Mouse (Mus musculus) forebrain, postnatal 0 days (tissue): ENCODE data around the gene Hmgn2. TPM values are rescaled to one million over a fixed set of nuclear protein-coding genes. Genes with fewer than 3 reads are reported as not detected.

Source experiments
- ATAC-seq: fragments of 200-750 bp; cut with Nextera tagmentation; 2 replicates; pipeline ENCODE4 v1.8.0; 2017; ENCODE audit warnings: mild to moderate bottlenecking, moderate library complexity
- DNase-seq: peaks from one replicate; pipeline ENCODE4 v3.0.0-alpha.2; 2015
- H3K27ac ChIP-seq: fragments of 300-500 bp; sonication (generic); 2 replicates; pipeline ENCODE4 v1.5.1; 2014; ENCODE audit warnings: low read depth, mild to moderate bottlenecking, antibody characterized with exemption, low read length, moderate library complexity, mixed read lengths
- H3K27me3 ChIP-seq: fragments of 300-500 bp; sonication (generic); 2 replicates; pipeline ENCODE4 v1.6.1; 2014; ENCODE audit warnings: mild to moderate bottlenecking, low read length, mixed read lengths; ENCODE audit not compliant: insufficient read depth
- H3K36me3 ChIP-seq: fragments of 300-500 bp; sonication (generic); 2 replicates; pipeline ENCODE4 v1.6.1; 2014; ENCODE audit warnings: mild to moderate bottlenecking, moderate library complexity; ENCODE audit not compliant: insufficient read depth
- H3K4me1 ChIP-seq: fragments of 300-500 bp; sonication (generic); 2 replicates; pipeline ENCODE4 v1.6.1; 2014; ENCODE audit warnings: antibody characterized with exemption; ENCODE audit not compliant: insufficient read depth
- H3K4me2 ChIP-seq: fragments of 300-500 bp; sonication (generic); 2 replicates; pipeline ENCODE4 v1.6.1; 2014; ENCODE audit warnings: low read depth, mild to moderate bottlenecking, moderate library complexity
- H3K4me3 ChIP-seq: fragments of 300-500 bp; sonication (generic); 2 replicates; pipeline ENCODE4 v1.5.1; 2014; ENCODE audit warnings: low read depth, low read length, mixed read lengths
- H3K9ac ChIP-seq: fragments of 300-500 bp; sonication (generic); 2 replicates; pipeline ENCODE4 v1.6.1; 2014; ENCODE audit warnings: mild to moderate bottlenecking
- H3K9me3 ChIP-seq: fragments of 300-500 bp; sonication (generic); 2 replicates; pipeline ENCODE4 v1.6.1; 2016; ENCODE audit warnings: low read length
- CTCF ChIP-seq: sonication (generic); IDR thresholded peaks from 2 replicates; pipeline ENCODE4 v1.5.1; 2016; ENCODE audit warnings: antibody characterized with exemption, control low read depth, low read depth
- WGBS: fragments of 180-500 bp; shearing (Covaris S2); extraction: QIAGEN DNeasy Blood & Tissue Kit; methylation state at CpG from one replicate; pipeline ENCODE4 v1.1.7; 2014; 5-methylcytosine and 5-hydroxymethylcytosine counted together
- polyA plus RNA-seq: library from polyadenylated mRNA; unstranded; fragments of >200 nt; fragmentation: Nextera tagmentation; extraction: Ambion mirVana; gene quantifications from 2 replicates; pipeline ENCODE4 v1.2.1, GENCODE M21; 2015
- total RNA-seq: library from RNA; depleted of rRNA; stranded (reverse); fragments of >200 nt; gene quantifications from 2 replicates; pipeline ENCODE4 v1.2.3, GENCODE M21; 2014

Hmgn2 gene
- total and polyA plus RNA-seq, 2 experiments from 2014 or later, result 408 to 1,226 TPM

DNA sequence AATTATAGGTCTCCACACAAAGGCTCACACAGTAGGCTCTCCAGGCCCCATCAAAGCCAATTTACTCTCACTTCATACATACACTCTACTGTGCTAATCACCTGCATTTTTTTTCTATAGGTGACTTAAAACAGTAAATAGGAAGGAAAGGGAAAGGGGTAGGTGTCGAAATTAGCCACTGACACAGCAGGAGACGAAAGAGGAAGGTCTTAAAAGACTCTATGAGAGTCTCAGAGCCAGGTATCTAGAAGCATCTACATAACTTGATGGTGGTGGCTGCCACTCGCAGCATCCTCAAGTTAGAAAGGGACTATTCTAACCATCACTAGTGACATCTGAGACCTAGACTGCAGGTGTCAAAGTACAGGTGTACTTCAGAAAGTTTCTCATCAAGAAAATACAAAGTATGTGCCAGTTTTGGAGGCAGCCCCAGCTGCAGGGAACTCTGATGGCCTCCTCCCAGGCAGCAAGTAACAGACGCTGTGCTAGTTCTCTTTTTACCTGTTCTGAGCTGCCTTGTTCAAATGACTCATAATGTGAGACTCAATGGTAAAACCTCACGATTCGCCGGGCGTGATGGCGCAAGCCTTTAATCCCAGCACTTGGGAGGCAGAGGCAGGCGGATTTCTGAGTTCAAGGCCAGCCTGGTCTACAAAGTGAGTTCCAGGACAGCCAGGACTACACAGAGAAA, 9.7 kb upstream of the Hmgn2 start:
- peaks cover 36% of the 10 kb centered on the region for H3K36me3 ChIP-seq
- no peak overlapping the region for H3K4me3 ChIP-seq
- no peak overlapping the region for H3K27ac ChIP-seq
- H3K9ac ChIP-seq, result no peak overlapping the region
- H3K27me3 ChIP-seq, result no peaks in the 10 kb centered on the region
- TF ChIP-seq CTCF, result no peak
- ATAC-seq, result no peak
- H3K4me2 ChIP-seq, result no peak overlapping the region
- 94% methylated on average over 10 of the region's 10 CpGs for WGBS
- DNase-seq, result no peak
- no peaks in the 10 kb centered on the region for H3K9me3 ChIP-seq
- H3K4me1 ChIP-seq, result no peaks in the 10 kb centered on the region

DNA sequence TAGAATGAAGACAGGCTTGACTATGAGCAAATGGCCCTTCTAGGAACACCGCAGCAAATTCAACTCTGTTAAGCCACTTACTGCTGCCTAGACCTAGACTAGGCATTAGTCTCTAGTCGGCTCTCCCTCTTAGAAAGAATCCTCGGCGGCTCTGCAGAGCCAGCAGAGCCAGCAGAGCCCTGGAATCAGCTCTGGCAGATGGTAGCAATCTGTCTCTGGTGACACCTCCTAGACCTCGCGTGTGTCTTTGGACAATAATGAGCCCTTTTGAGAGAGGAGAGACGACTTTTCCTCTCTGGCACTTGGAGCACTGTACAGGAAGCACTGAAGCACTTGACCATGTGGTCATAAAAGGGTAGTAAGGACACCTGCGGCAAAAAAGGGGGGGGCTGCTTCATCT, 3.3 kb upstream of the Hmgn2 start:
- H3K27ac ChIP-seq, result peak overlapping the region; percentile 99
- H3K9ac ChIP-seq, result no peak overlapping the region
- DNase-seq (no peak), ATAC-seq (no peak)
- TF ChIP-seq CTCF, result no peak
- no peak overlapping the region for H3K4me2 ChIP-seq
- peaks cover 22% of the 10 kb centered on the region for H3K4me1 ChIP-seq
- H3K36me3 ChIP-seq, result 0 out of 2 replicates have a peak, but pooled peaks cover 7% of the 10 kb centered on the region
- no peaks in the 10 kb centered on the region for H3K27me3 ChIP-seq
- no peaks in the 10 kb centered on the region for H3K9me3 ChIP-seq
- H3K4me3 ChIP-seq, result no peak overlapping the region
- WGBS, result 46% methylated on average over 8 of the region's 8 CpGs

GRCm38 (mm10) chr4:133970876-133971275, 2.4 kb upstream of the Hmgn2 start:
- peak; percentile 52 for DNase-seq
- H3K9ac ChIP-seq, result no peak overlapping the region; the same call in 1 of the 2 replicates
- peaks cover 29% of the 10 kb centered on the region for H3K4me1 ChIP-seq
- H3K36me3 ChIP-seq, result 0 out of 2 replicates have a peak, but pooled peaks cover 5% of the 10 kb centered on the region
- no peak overlapping the region for H3K4me3 ChIP-seq
- H3K4me2 ChIP-seq, result no peak overlapping the region
- WGBS, result 45% methylated on average over 13 of the region's 13 CpGs
- H3K27ac ChIP-seq, result peak overlapping the region; percentile 99
- H3K27me3 ChIP-seq, result no peaks in the 10 kb centered on the region
- no peak for TF ChIP-seq CTCF
- no peak for ATAC-seq
- no peaks in the 10 kb centered on the region for H3K9me3 ChIP-seq

DNA sequence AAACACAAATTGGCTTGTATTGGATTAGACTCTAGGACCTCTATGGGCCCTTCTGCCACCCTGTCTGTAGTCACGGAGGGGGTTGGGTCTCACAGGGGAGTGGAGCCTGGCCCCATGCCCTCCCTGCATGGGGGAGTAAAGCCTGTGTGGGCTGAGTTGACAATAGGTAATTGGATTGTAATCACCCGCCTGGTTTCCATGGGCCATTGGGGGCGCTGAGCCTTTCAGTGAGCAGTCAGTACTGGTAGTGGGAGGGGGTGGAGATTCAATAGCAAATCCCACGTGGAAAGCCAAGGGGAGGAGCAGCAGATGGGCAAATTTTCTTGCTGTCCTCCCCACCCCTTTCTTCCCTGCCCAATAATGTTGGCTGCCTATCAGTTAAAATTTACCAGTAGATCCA, 1.7 kb upstream of the Hmgn2 start:
- WGBS, result 2% methylated on average over 4 of the region's 4 CpGs
- H3K4me1 ChIP-seq, result peaks cover 29% of the 10 kb centered on the region
- no peak overlapping the region for H3K9ac ChIP-seq
- DNase-seq (peak; percentile 73), ATAC-seq (peak; percentile 8; the same call in 1 of the 2 replicates)
- H3K4me2 ChIP-seq, result 0 out of 2 replicates have a peak overlapping the region, but pooled peaks have one; percentile 5
- 0 out of 2 replicates have a peak, but pooled peaks cover 9% of the 10 kb centered on the region for H3K36me3 ChIP-seq
- peak overlapping the region; percentile 99 for H3K27ac ChIP-seq
- H3K9me3 ChIP-seq, result no peaks in the 10 kb centered on the region
- H3K27me3 ChIP-seq, result no peaks in the 10 kb centered on the region
- TF ChIP-seq CTCF, result peak; percentile 49
- no peak overlapping the region for H3K4me3 ChIP-seq

- ATAC-seq (no peak), DNase-seq (peak; percentile 68)
- no peak overlapping the region for H3K4me3 ChIP-seq
Measured at GRCm38 (mm10) chr4:133969114-133969770, 792 bp upstream of the Hmgn2 start.

GRCm38 (mm10) chr4:133967866-133968149, 642 bp downstream of the Hmgn2 start:
- Histone ChIP-seq H3K27ac (peak overlapping the region; percentile 99), H3K4me2 (peak overlapping the region; percentile 99), H3K9me3 (no peaks in the 10 kb centered on the region), H3K4me3 (peak overlapping the region; percentile 86), H3K4me1 (peaks cover 29% of the 10 kb centered on the region), H3K27me3 (no peaks in the 10 kb centered on the region), H3K9ac (peak overlapping the region; percentile 99), H3K36me3 (peaks cover 27% of the 10 kb centered on the region)
- DNase-seq (peak; percentile 98), ATAC-seq (peak; percentile 88)
- 0% methylated on average over 26 of the region's 29 CpGs for WGBS
- TF ChIP-seq CTCF, result no peak; the same call in 1 of the 2 replicates

More at GRCm38 (mm10) chr4:133969114-133969770, 792 bp upstream of the Hmgn2 start:
- H3K9ac ChIP-seq, result no peak overlapping the region; the same call in 1 of the 2 replicates
- H3K9me3 ChIP-seq, result no peaks in the 10 kb centered on the region
- peak overlapping the region; percentile 99 for H3K4me2 ChIP-seq
- H3K36me3 ChIP-seq, result peaks cover 13% of the 10 kb centered on the region
- no peak for TF ChIP-seq CTCF
- peaks cover 29% of the 10 kb centered on the region for H3K4me1 ChIP-seq
- H3K27ac ChIP-seq, result peak overlapping the region; percentile 99
- WGBS, result 23% methylated on average over 8 of the region's 8 CpGs
- H3K27me3 ChIP-seq, result no peaks in the 10 kb centered on the region
